Mouse (Mus musculus) ES-E14 (cell line): ENCODE results near the gene F11r.

ENCODE experiments used
- HCFC1 ChIP-seq: IDR thresholded peaks from 2 replicates; pipeline ENCODE4 v1.6.1; 2012; ENCODE audit warnings: low read length, inconsistent platforms, borderline replicate concordance; ENCODE audit not compliant: insufficient read depth
- ZNF384 ChIP-seq: IDR thresholded peaks from 2 replicates; pipeline ENCODE4 v1.6.1; 2012; ENCODE audit warnings: low read depth, low read length, inconsistent platforms

GRCm38 (mm10) chr1:171501636-171502080, 64.3 kb downstream of the F11r start:
- TF ChIP-seq ZNF384 (peak; percentile 60; the same call in 1 of the 2 replicates), HCFC1 (no peak)
